Mouse (Mus musculus) lung, embryonic 14.5 days (tissue): ENCODE measurements at regions not wholly inside any gene's neighbourhood (a gene's known extent, or its start where the extent isn't known, plus 50 kb on each side); places are given as distances from the start of the nearest gene placed in this dataset.

Experiments
- ATAC-seq: fragments of 200-750 bp; cut with Nextera tagmentation; 2 replicates; pipeline ENCODE4 v1.8.0; 2017; ENCODE audit warnings: mild to moderate bottlenecking, moderate TSS enrichment, moderate library complexity; ENCODE audit not compliant: insufficient read depth
- DNase-seq: peaks from one replicate; pipeline ENCODE4 v3.0.0-alpha.2; 2015
- H3K27ac ChIP-seq: fragments of 300-500 bp; sonication (generic); 2 replicates; pipeline ENCODE4 v1.5.1; 2014; ENCODE audit warnings: low read depth, mild to moderate bottlenecking, moderate library complexity
- H3K27me3 ChIP-seq: fragments of 300-500 bp; sonication (generic); 2 replicates; pipeline ENCODE4 v1.6.1; 2014; ENCODE audit warnings: low read length, control low read depth; ENCODE audit not compliant: insufficient read depth
- H3K36me3 ChIP-seq: fragments of 300-500 bp; sonication (generic); 2 replicates; pipeline ENCODE4 v1.6.1; 2014; ENCODE audit warnings: control low read depth; ENCODE audit not compliant: insufficient read depth
- H3K4me1 ChIP-seq: fragments of 300-500 bp; sonication (generic); 2 replicates; pipeline ENCODE4 v1.6.1; 2014; ENCODE audit warnings: antibody characterized with exemption, control low read depth; ENCODE audit not compliant: insufficient read depth
- H3K4me2 ChIP-seq: fragments of 300-500 bp; sonication (generic); 2 replicates; pipeline ENCODE4 v1.6.1; 2014; ENCODE audit warnings: mild to moderate bottlenecking
- H3K4me3 ChIP-seq: fragments of 300-500 bp; sonication (generic); 2 replicates; pipeline ENCODE4 v1.5.1; 2014; ENCODE audit warnings: low read depth, low read length
- H3K9ac ChIP-seq: fragments of 300-500 bp; sonication (generic); 2 replicates; pipeline ENCODE4 v1.6.1; 2014
- H3K9me3 ChIP-seq: fragments of 300-500 bp; sonication (generic); 2 replicates; pipeline ENCODE4 v1.6.1; 2016; ENCODE audit warnings: low read depth, low read length, control low read depth
- CTCF ChIP-seq: IDR thresholded peaks from 2 replicates; pipeline ENCODE4 v1.5.1; 2016; ENCODE audit warnings: antibody characterized with exemption, low read depth
- WGBS: fragments of 180-500 bp; shearing (Covaris S2); extraction: QIAGEN DNeasy Blood & Tissue Kit; methylation state at CpG from one replicate; pipeline ENCODE4 v1.1.7; 2014; 5-methylcytosine and 5-hydroxymethylcytosine counted together

- no peak overlapping the region for H3K27ac ChIP-seq
- no peaks in the 10 kb centered on the region for H3K9me3 ChIP-seq
- no peak for DNase-seq
- no peak overlapping the region for H3K4me2 ChIP-seq
- no peak for ATAC-seq
- no peaks in the 10 kb centered on the region for H3K27me3 ChIP-seq
- no peaks in the 10 kb centered on the region for H3K4me1 ChIP-seq
- WGBS, result 61% methylated on average over 4 of the region's 4 CpGs
- no peak for TF ChIP-seq CTCF
- no peak overlapping the region for H3K4me3 ChIP-seq
- H3K36me3 ChIP-seq, result no peaks in the 10 kb centered on the region
- H3K9ac ChIP-seq, result no peak overlapping the region
Measured at GRCm38 (mm10) chr13:94619511-94619910, 169.2 kb upstream of the Tbca start.

GRCm38 (mm10) chr13:94630055-94630454 is 158.7 kb upstream of the Tbca start:
- no peak for DNase-seq
- WGBS, result 75% methylated on average over 1 of the region's 1 CpGs
- no peak overlapping the region for H3K4me3 ChIP-seq
- H3K27ac ChIP-seq, result no peak overlapping the region
- H3K9ac ChIP-seq, result no peak overlapping the region
- no peaks in the 10 kb centered on the region for H3K4me1 ChIP-seq
- H3K9me3 ChIP-seq, result no peaks in the 10 kb centered on the region
- no peak overlapping the region for H3K4me2 ChIP-seq
- no peak for TF ChIP-seq CTCF
- H3K27me3 ChIP-seq, result no peaks in the 10 kb centered on the region
- no peaks in the 10 kb centered on the region for H3K36me3 ChIP-seq
- no peak for ATAC-seq

- no peaks in the 10 kb centered on the region for H3K9me3 ChIP-seq
- H3K36me3 ChIP-seq, result no peaks in the 10 kb centered on the region
- no peak overlapping the region for H3K9ac ChIP-seq
- no peak for TF ChIP-seq CTCF
- no peaks in the 10 kb centered on the region for H3K4me1 ChIP-seq
- no peak overlapping the region for H3K27ac ChIP-seq
- WGBS, result 95% methylated on average over 6 of the region's 6 CpGs
- ATAC-seq (no peak), DNase-seq (no peak)
- no peaks in the 10 kb centered on the region for H3K27me3 ChIP-seq
- H3K4me3 ChIP-seq, result no peak overlapping the region
- no peak overlapping the region for H3K4me2 ChIP-seq
Measured at GRCm38 (mm10) chr13:94630685-94631084, 158.0 kb upstream of the Tbca start.

- no peaks in the 10 kb centered on the region for H3K36me3 ChIP-seq
- no peak overlapping the region for H3K27ac ChIP-seq
- H3K9ac ChIP-seq, result no peak overlapping the region
- WGBS, result 48% methylated on average over 5 of the region's 5 CpGs
- H3K27me3 ChIP-seq, result no peaks in the 10 kb centered on the region
- no peak for TF ChIP-seq CTCF
- no peak overlapping the region for H3K4me3 ChIP-seq
- no peak overlapping the region for H3K4me2 ChIP-seq
- no peaks in the 10 kb centered on the region for H3K9me3 ChIP-seq
- no peaks in the 10 kb centered on the region for H3K4me1 ChIP-seq
- DNase-seq (no peak), ATAC-seq (no peak)
Measured at GRCm38 (mm10) chr13:94632730-94633129, 156.0 kb upstream of the Tbca start.

- no peaks in the 10 kb centered on the region for H3K36me3 ChIP-seq
- no peak for DNase-seq
Measured at GRCm38 (mm10) chr13:94640336-94640735, 148.4 kb upstream of the Tbca start.

GRCm38 (mm10) chr13:94645241-94646206 is 143.2 kb upstream of the Tbca start:
- Histone ChIP-seq H3K4me1 (no peaks in the 10 kb centered on the region), H3K9me3 (no peaks in the 10 kb centered on the region), H3K9ac (no peak overlapping the region), H3K4me2 (no peak overlapping the region), H3K27me3 (no peaks in the 10 kb centered on the region), H3K27ac (no peak overlapping the region), H3K36me3 (no peaks in the 10 kb centered on the region), H3K4me3 (no peak overlapping the region)
- DNase-seq (no peak), ATAC-seq (no peak)
- WGBS, result 66% methylated on average over 19 of the region's 19 CpGs
- TF ChIP-seq CTCF, result no peak

More at GRCm38 (mm10) chr13:94640336-94640735, 148.4 kb upstream of the Tbca start:
- H3K4me1 ChIP-seq, result no peaks in the 10 kb centered on the region
- no peak overlapping the region for H3K27ac ChIP-seq
- H3K4me2 ChIP-seq, result no peak overlapping the region
- H3K4me3 ChIP-seq, result no peak overlapping the region
- no peak for ATAC-seq
- WGBS, result 78% methylated on average over 5 of the region's 5 CpGs
- H3K9me3 ChIP-seq, result no peaks in the 10 kb centered on the region
- no peak overlapping the region for H3K9ac ChIP-seq
- TF ChIP-seq CTCF, result no peak
- no peaks in the 10 kb centered on the region for H3K27me3 ChIP-seq

- Histone ChIP-seq H3K9me3 (no peaks in the 10 kb centered on the region), H3K36me3 (no peaks in the 10 kb centered on the region), H3K4me1 (no peaks in the 10 kb centered on the region), H3K9ac (no peak overlapping the region), H3K27me3 (no peaks in the 10 kb centered on the region), H3K4me3 (no peak overlapping the region), H3K27ac (no peak overlapping the region), H3K4me2 (no peak overlapping the region)
- ATAC-seq (no peak), DNase-seq (no peak)
- no peak for TF ChIP-seq CTCF
- WGBS, result 79% methylated on average over 2 of the region's 2 CpGs
Measured at GRCm38 (mm10) chr13:94646326-94646725, 142.4 kb upstream of the Tbca start.
